Mouse (Mus musculus): ENCODE measurements around the gene Dusp6. TPM values are rescaled to one million over a fixed set of nuclear protein-coding genes. Genes with fewer than 3 reads are reported as not detected.

The Dusp6 gene
- polyA plus RNA-seq, 1 experiment from 2014 or later, result 45.5 TPM

GRCm38 (mm10) chr10:99266025-99266424 is 3.0 kb downstream of the Dusp6 start:
- no peaks in the 10 kb centered on the region for H3K9me3 ChIP-seq (replicated peaks; ENCODE audit: control insufficient read depth, low read length)
- peak overlapping the region; percentile 90 for H3K4me3 ChIP-seq (ENCODE audit: low read depth, low read length)
- 43% methylated on average over 14 of the region's 14 CpGs for WGBS (ENCODE audit: insufficient replicate concordance)

GRCm38 (mm10) chr10:99267621-99268020 is 4.6 kb downstream of the Dusp6 start:
- H3K9ac ChIP-seq (ENCODE audit: low read depth, low read length), result no peak overlapping the region
- peaks cover 21% of the 10 kb centered on the region for H3K4me1 ChIP-seq (ENCODE audit: control insufficient read depth, insufficient read depth, low read length)
- no peak overlapping the region; the same call in 1 of the 2 replicates for H3K4me2 ChIP-seq
- no peaks in the 10 kb centered on the region for H3K27me3 ChIP-seq (ENCODE audit: control insufficient read depth, insufficient read depth, low read length)
- 73% methylated on average over 1 of the region's 1 CpGs for WGBS (ENCODE audit: insufficient replicate concordance)
- no peak for ATAC-seq (replicated peaks; ENCODE audit: insufficient number of reproducible peaks, low FRiP score, low TSS enrichment)
- H3K4me3 ChIP-seq (ENCODE audit: low read depth, low read length), result no peak overlapping the region
- H3K36me3 ChIP-seq (ENCODE audit: control insufficient read depth, insufficient read depth, low read length), result peaks cover 3% of the 10 kb centered on the region
- H3K27ac ChIP-seq (ENCODE audit: low read depth, low read length), result no peak overlapping the region
- H3K9me3 ChIP-seq (replicated peaks; ENCODE audit: control insufficient read depth, low read length), result no peaks in the 10 kb centered on the region

More at GRCm38 (mm10) chr10:99266025-99266424, 3.0 kb downstream of the Dusp6 start:
- H3K27ac ChIP-seq (ENCODE audit: low read depth, low read length), result peak overlapping the region; percentile 0; the same call in 1 of the 2 replicates
- H3K9ac ChIP-seq (ENCODE audit: low read depth, low read length), result peak overlapping the region; percentile 93
- peaks cover 3% of the 10 kb centered on the region for H3K36me3 ChIP-seq (ENCODE audit: control insufficient read depth, insufficient read depth, low read length)
- H3K27me3 ChIP-seq (ENCODE audit: control insufficient read depth, insufficient read depth, low read length), result no peaks in the 10 kb centered on the region
- H3K4me1 ChIP-seq (ENCODE audit: control insufficient read depth, insufficient read depth, low read length), result peaks cover 21% of the 10 kb centered on the region
- peak overlapping the region; percentile 96 for H3K4me2 ChIP-seq
- ATAC-seq (replicated peaks; ENCODE audit: insufficient number of reproducible peaks, low FRiP score, low TSS enrichment), result no peak

DNA sequence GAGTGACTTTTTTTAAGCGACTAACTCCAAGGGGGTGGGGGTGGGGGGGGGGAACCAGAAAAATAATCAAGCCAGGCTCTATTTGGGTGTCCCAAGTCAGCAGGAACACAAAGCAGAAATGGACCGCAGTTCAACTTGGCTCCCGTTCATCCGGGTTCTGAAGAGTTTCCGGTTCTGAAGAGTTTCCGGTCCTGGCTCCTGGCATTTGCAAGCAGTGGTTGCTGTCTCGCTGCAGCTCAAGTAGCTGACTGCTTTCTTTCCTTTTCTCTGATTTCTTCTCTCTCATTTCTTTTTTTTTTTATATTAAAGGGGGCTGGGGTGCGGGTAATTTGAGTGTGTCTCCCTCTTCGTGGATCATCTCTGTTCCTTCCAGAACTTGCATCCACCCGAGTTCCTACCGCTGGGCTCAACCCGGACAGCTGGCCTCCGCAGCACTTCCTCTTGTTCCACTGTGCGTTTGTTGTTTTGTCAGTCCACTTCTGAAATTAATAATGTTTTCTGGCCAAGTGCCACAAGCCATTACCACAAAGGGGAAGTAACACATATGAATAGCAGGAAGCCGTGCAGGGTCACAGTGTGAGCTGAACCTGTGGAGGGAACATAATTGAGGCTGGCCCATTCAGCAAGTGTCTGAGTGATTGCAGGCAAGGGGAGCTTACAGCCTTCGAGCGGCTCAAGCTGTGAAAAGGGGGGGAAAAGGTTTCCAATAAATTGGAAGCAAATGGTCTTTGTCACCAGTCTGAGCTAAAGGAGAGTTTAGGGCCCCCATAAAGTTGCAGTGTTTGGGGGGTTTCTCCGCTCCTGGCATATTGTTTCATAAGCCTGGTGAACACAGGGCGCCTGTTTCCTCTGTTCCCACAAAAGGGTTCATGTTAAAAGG is 5.6 kb downstream of the Dusp6 start:
- 41% methylated on average over 19 of the region's 19 CpGs for WGBS (ENCODE audit: insufficient replicate concordance)
- H3K9ac ChIP-seq (ENCODE audit: low read depth, low read length), result no peak overlapping the region
- peaks cover 21% of the 10 kb centered on the region for H3K4me1 ChIP-seq (ENCODE audit: control insufficient read depth, insufficient read depth, low read length)
- ATAC-seq (replicated peaks; ENCODE audit: insufficient number of reproducible peaks, low FRiP score, low TSS enrichment), result no peak
- H3K4me3 ChIP-seq (ENCODE audit: low read depth, low read length), result no peak overlapping the region
- H3K36me3 ChIP-seq (ENCODE audit: control insufficient read depth, insufficient read depth, low read length), result peaks cover 3% of the 10 kb centered on the region
- H3K9me3 ChIP-seq (replicated peaks; ENCODE audit: control insufficient read depth, low read length), result no peaks in the 10 kb centered on the region
- no peaks in the 10 kb centered on the region for H3K27me3 ChIP-seq (ENCODE audit: control insufficient read depth, insufficient read depth, low read length)
- H3K27ac ChIP-seq (ENCODE audit: low read depth, low read length), result peak overlapping the region; percentile 60
- 0 out of 2 replicates have a peak overlapping the region, but pooled peaks have one; percentile 9 for H3K4me2 ChIP-seq

DNA sequence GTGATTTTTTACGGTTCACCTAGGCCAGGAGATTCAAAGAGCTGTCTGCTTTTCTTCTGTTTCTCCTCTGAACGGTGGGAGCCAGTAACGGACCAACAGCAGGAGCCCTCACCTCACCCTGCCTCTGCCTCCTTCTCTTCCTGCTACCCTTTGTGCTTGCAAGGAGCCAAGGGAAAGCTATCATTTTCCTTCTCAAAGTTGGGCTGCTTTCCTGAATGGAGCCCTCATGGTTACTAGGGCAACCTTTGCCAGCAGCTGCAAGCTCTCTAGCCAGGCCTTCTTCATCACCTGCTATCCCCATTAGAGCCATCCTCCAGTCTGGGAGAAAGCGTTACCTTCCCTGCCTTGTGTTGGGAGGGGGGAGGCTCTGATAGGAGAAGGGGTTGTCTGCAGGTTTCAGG is 6.3 kb downstream of the Dusp6 start:
- 25% methylated on average over 4 of the region's 4 CpGs for WGBS (ENCODE audit: insufficient replicate concordance)
- H3K9ac ChIP-seq (ENCODE audit: low read depth, low read length), result no peak overlapping the region
- H3K27me3 ChIP-seq (ENCODE audit: control insufficient read depth, insufficient read depth, low read length), result no peaks in the 10 kb centered on the region

DNA sequence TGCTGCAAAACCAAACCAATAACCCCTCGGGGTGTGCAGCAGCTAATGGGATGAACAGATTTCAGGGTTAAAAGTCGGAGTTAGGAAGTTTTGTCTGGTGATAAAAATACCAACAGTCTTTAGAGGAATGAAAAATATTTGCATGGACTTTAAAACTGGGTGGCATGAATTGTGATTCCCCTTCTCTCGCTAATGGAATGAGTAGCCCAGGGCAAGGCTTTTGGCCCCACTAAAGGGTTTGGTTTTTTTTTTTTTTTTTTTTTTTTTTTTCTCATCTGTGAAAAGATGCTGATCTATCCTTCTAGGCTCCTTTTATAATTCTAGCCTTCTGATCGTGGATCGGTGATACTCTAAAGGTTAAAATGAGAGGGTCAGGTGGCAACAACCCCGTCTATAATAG is 6.7 kb downstream of the Dusp6 start:
- no peak for ATAC-seq (replicated peaks; ENCODE audit: insufficient number of reproducible peaks, low FRiP score, low TSS enrichment)
- Histone ChIP-seq H3K4me3 (ENCODE audit: low read depth, low read length) (no peak overlapping the region), H3K4me2 (no peak overlapping the region), H3K27me3 (ENCODE audit: control insufficient read depth, insufficient read depth, low read length) (no peaks in the 10 kb centered on the region), H3K4me1 (ENCODE audit: control insufficient read depth, insufficient read depth, low read length) (peaks cover 21% of the 10 kb centered on the region), H3K27ac (ENCODE audit: low read depth, low read length) (0 out of 2 replicates have a peak overlapping the region, but pooled peaks have one; percentile 60), H3K36me3 (ENCODE audit: control insufficient read depth, insufficient read depth, low read length) (peaks cover 3% of the 10 kb centered on the region), H3K9ac (ENCODE audit: low read depth, low read length) (no peak overlapping the region), H3K9me3 (replicated peaks; ENCODE audit: control insufficient read depth, low read length) (no peaks in the 10 kb centered on the region)
- WGBS (ENCODE audit: insufficient replicate concordance), result 69% methylated on average over 6 of the region's 6 CpGs

More for the DNA sequence above, 6.3 kb downstream of the Dusp6 start:
- Histone ChIP-seq H3K4me2 (no peak overlapping the region), H3K4me1 (ENCODE audit: control insufficient read depth, insufficient read depth, low read length) (peaks cover 21% of the 10 kb centered on the region), H3K9me3 (replicated peaks; ENCODE audit: control insufficient read depth, low read length) (no peaks in the 10 kb centered on the region), H3K36me3 (ENCODE audit: control insufficient read depth, insufficient read depth, low read length) (peaks cover 3% of the 10 kb centered on the region), H3K4me3 (ENCODE audit: low read depth, low read length) (no peak overlapping the region), H3K27ac (ENCODE audit: low read depth, low read length) (peak overlapping the region; percentile 60)
- no peak for ATAC-seq (replicated peaks; ENCODE audit: insufficient number of reproducible peaks, low FRiP score, low TSS enrichment)

DNA sequence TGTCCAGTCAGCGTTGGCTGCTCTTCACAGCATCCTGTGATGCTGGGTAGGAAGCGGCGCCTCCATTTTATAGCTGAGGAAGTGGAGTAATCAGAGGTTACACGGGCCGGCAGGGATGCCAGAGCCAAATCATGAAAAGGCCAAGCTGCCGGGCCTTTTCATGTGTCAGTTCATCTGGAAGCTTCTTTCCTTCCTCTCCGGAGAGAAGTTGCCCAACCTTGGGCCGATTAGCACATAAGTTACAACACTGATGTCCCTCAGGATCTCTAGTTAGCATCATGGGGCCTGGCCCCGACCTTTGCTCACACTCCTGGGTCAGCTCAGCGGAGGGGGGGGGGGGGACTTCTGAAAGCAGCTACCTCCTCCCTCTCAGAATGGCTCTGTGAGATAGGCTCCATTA is 7.4 kb downstream of the Dusp6 start:
- Histone ChIP-seq H3K27ac (ENCODE audit: low read depth, low read length) (no peak overlapping the region), H3K27me3 (ENCODE audit: control insufficient read depth, insufficient read depth, low read length) (no peaks in the 10 kb centered on the region), H3K9me3 (replicated peaks; ENCODE audit: control insufficient read depth, low read length) (no peaks in the 10 kb centered on the region), H3K4me2 (no peak overlapping the region), H3K36me3 (ENCODE audit: control insufficient read depth, insufficient read depth, low read length) (peaks cover 3% of the 10 kb centered on the region), H3K4me1 (ENCODE audit: control insufficient read depth, insufficient read depth, low read length) (peaks cover 21% of the 10 kb centered on the region), H3K4me3 (ENCODE audit: low read depth, low read length) (no peak overlapping the region), H3K9ac (ENCODE audit: low read depth, low read length) (no peak overlapping the region)
- 33% methylated on average over 10 of the region's 10 CpGs for WGBS (ENCODE audit: insufficient replicate concordance)
- ATAC-seq (replicated peaks; ENCODE audit: insufficient number of reproducible peaks, low FRiP score, low TSS enrichment), result no peak

DNA sequence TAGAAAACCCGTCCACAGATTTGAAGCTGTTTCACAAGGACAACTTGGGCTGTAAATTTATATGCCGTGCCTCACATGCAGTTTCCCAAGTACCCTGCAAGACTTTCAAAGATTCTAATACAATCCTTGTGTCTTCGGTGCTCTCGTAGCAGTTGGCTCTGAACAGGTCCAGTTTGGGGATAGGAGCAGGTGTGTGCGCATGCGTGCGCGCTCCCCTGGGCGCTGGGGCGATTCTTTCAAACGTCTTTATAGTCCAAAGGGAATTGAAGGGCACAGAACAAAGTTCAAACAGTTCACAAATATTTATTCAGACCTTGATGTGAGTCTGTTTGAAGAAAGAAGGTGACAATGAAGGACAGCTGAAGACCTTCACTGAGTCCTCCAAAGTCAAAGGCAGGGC is 8.0 kb downstream of the Dusp6 start:
- Histone ChIP-seq H3K9me3 (replicated peaks; ENCODE audit: control insufficient read depth, low read length) (no peaks in the 10 kb centered on the region), H3K4me2 (no peak overlapping the region), H3K4me1 (ENCODE audit: control insufficient read depth, insufficient read depth, low read length) (peaks cover 21% of the 10 kb centered on the region), H3K9ac (ENCODE audit: low read depth, low read length) (no peak overlapping the region), H3K27me3 (ENCODE audit: control insufficient read depth, insufficient read depth, low read length) (no peaks in the 10 kb centered on the region), H3K4me3 (ENCODE audit: low read depth, low read length) (no peak overlapping the region), H3K36me3 (ENCODE audit: control insufficient read depth, insufficient read depth, low read length) (peaks cover 2% of the 10 kb centered on the region), H3K27ac (ENCODE audit: low read depth, low read length) (no peak overlapping the region)
- ATAC-seq (replicated peaks; ENCODE audit: insufficient number of reproducible peaks, low FRiP score, low TSS enrichment), result no peak
- 78% methylated on average over 11 of the region's 11 CpGs for WGBS (ENCODE audit: insufficient replicate concordance)

- no peaks in the 10 kb centered on the region for H3K36me3 ChIP-seq (ENCODE audit: control insufficient read depth, insufficient read depth, low read length)
- peaks cover 19% of the 10 kb centered on the region for H3K4me1 ChIP-seq (ENCODE audit: control insufficient read depth, insufficient read depth, low read length)
- H3K27me3 ChIP-seq (ENCODE audit: control insufficient read depth, insufficient read depth, low read length), result no peaks in the 10 kb centered on the region
- no peak overlapping the region for H3K4me3 ChIP-seq (ENCODE audit: low read depth, low read length)
- no peak overlapping the region for H3K4me2 ChIP-seq
- H3K27ac ChIP-seq (ENCODE audit: low read depth, low read length), result no peak overlapping the region
- 82% methylated on average over 12 of the region's 12 CpGs for WGBS (ENCODE audit: insufficient replicate concordance)
- no peak for ATAC-seq (replicated peaks; ENCODE audit: insufficient number of reproducible peaks, low FRiP score, low TSS enrichment)
- no peaks in the 10 kb centered on the region for H3K9me3 ChIP-seq (replicated peaks; ENCODE audit: control insufficient read depth, low read length)
- H3K9ac ChIP-seq (ENCODE audit: low read depth, low read length), result no peak overlapping the region
Measured at GRCm38 (mm10) chr10:99273006-99273405, 10.0 kb downstream of the Dusp6 start.

Data from heart, embryonic 11.5 days (tissue).